12 mouse cellular contexts compared by ENCODE assay signal in genomic region chr2:167586976-167587375, GRCm38 (mm10). TPM values are rescaled to one million over a fixed set of nuclear protein-coding genes. Genes with fewer than 3 reads are reported as not detected.
DNase-seq lines count a peak whose midpoint lies in the region; ATAC-seq and TF ChIP-seq lines count a peak whose summit lies in the region.
"Had no signal": no experiment of that assay in that cellular context is flagged by ENCODE, and none has a peak within 500 bp of the region (broad histone marks: within the 10 kb centered on the region; RNA-seq: fewer than 3 reads in every experiment).

No protein-coding gene starts in this region.

- peak overlapping the region; percentile 66; the same call in 1 of the 2 replicates for H3K27ac ChIP-seq in heart, embryonic 13.5 days (replicated peaks)
- no peak overlapping the region for H3K27ac ChIP-seq in ES-Bruce4 (ENCODE audit: insufficient read depth, low read length)
- peak overlapping the region; percentile 87 for H3K27ac ChIP-seq in limb, embryonic 10.5 days
- no peak overlapping the region for H3K27ac ChIP-seq in midbrain, embryonic 14.5 days (replicated peaks; ENCODE audit: low read depth, low read length)
- H3K27ac ChIP-seq: macrophage had no signal

- no peak for TF ChIP-seq POLR2A in ES-Bruce4 (IDR thresholded peaks at IDR 0.05; ENCODE audit: insufficient read depth, low read length)

- 0 out of 2 replicates have a peak, but pooled peaks have one; percentile 25 for TF ChIP-seq EP300 in ES-Bruce4 (IDR thresholded peaks at IDR 0.05; ENCODE audit: insufficient read depth, low read depth, low read length)

- no peak for DNase-seq in heart, postnatal 4 days
- DNase-seq in limb, embryonic 10.5 days (ENCODE audit: low spot score): peak; percentile 55
- DNase-seq in lung, postnatal 25 days (ENCODE audit: low spot score): peak; percentile 57
- no peak for DNase-seq in midbrain, embryonic 14.5 days
- no peak for DNase-seq in thymus, postnatal 36 days
- no peak for DNase-seq in c-Kit-positive CD71-positive TER-119-positive erythroid progenitor cells, embryonic 14.5 days (ENCODE audit: low spot score)
- DNase-seq: thymus, postnatal 25 days had no signal

- H3K9me3 ChIP-seq in heart, embryonic 13.5 days: no peaks in the 10 kb centered on the region
- H3K9me3 ChIP-seq in ES-Bruce4 (replicated peaks; ENCODE audit: control insufficient read depth, insufficient read depth, low read length, poor library complexity, severe bottlenecking): no peaks in the 10 kb centered on the region
- H3K9me3 ChIP-seq in limb, embryonic 10.5 days (replicated peaks): no peaks in the 10 kb centered on the region
- H3K9me3 ChIP-seq in midbrain, embryonic 14.5 days (ENCODE audit: control insufficient read depth, low read length): no peaks in the 10 kb centered on the region
- H3K9me3 ChIP-seq: G1E; hindbrain, embryonic 12.5 days had no signal

- no peak overlapping the region for H3K9ac ChIP-seq in heart, embryonic 13.5 days
- no peak overlapping the region for H3K9ac ChIP-seq in ES-Bruce4 (ENCODE audit: low read depth, poor library complexity, severe bottlenecking)
- no peak overlapping the region for H3K9ac ChIP-seq in midbrain, embryonic 14.5 days (replicated peaks; ENCODE audit: low read length)
- H3K9ac ChIP-seq: hindbrain, embryonic 12.5 days had no signal

- ATAC-seq in heart, embryonic 13.5 days (ENCODE audit: extremely low read depth, insufficient number of reproducible peaks, low FRiP score, low TSS enrichment): no peak
- no peak for ATAC-seq in midbrain, embryonic 14.5 days (ENCODE audit: low FRiP score, low TSS enrichment)

- H3K36me3 ChIP-seq in heart, embryonic 13.5 days: no peaks in the 10 kb centered on the region
- H3K36me3 ChIP-seq in ES-Bruce4 (ENCODE audit: control insufficient read depth, insufficient read depth, low read length, poor library complexity, severe bottlenecking): no peaks in the 10 kb centered on the region
- H3K36me3 ChIP-seq in limb, embryonic 10.5 days: no peaks in the 10 kb centered on the region
- no peaks in the 10 kb centered on the region for H3K36me3 ChIP-seq in midbrain, embryonic 14.5 days (ENCODE audit: control insufficient read depth, insufficient read depth, low read length)
- H3K36me3 ChIP-seq: G1E; hindbrain, embryonic 12.5 days had no signal

- no peaks in the 10 kb centered on the region for H3K27me3 ChIP-seq in heart, embryonic 13.5 days (replicated peaks)
- no peaks in the 10 kb centered on the region for H3K27me3 ChIP-seq in ES-Bruce4 (ENCODE audit: control insufficient read depth, insufficient read depth, low read length, poor library complexity, severe bottlenecking)
- no peaks in the 10 kb centered on the region for H3K27me3 ChIP-seq in limb, embryonic 10.5 days (ENCODE audit: low read depth, poor library complexity, severe bottlenecking)
- no peaks in the 10 kb centered on the region for H3K27me3 ChIP-seq in midbrain, embryonic 14.5 days (ENCODE audit: control insufficient read depth, insufficient read depth, low read length)

- no peak overlapping the region for H3K4me3 ChIP-seq in heart, embryonic 13.5 days
- no peak overlapping the region for H3K4me3 ChIP-seq in ES-Bruce4 (ENCODE audit: low read depth, low read length)
- peak overlapping the region; percentile 13; the same call in 1 of the 2 replicates for H3K4me3 ChIP-seq in limb, embryonic 10.5 days
- no peak overlapping the region for H3K4me3 ChIP-seq in midbrain, embryonic 14.5 days (replicated peaks; ENCODE audit: low read depth, low read length)
- H3K4me3 ChIP-seq: hindbrain, embryonic 12.5 days had no signal

- no peak for TF ChIP-seq CTCF in ES-Bruce4 (IDR thresholded peaks at IDR 0.05; ENCODE audit: low read depth, low read length)

- WGBS in heart, embryonic 13.5 days: 36% methylated on average over 9 of the region's 9 CpGs
- 10% methylated on average over 9 of the region's 9 CpGs for WGBS in limb, embryonic 10.5 days
- 38% methylated on average over 9 of the region's 9 CpGs for WGBS in midbrain, embryonic 14.5 days

- no peak overlapping the region for H3K4me2 ChIP-seq in heart, embryonic 13.5 days
- H3K4me2 ChIP-seq in midbrain, embryonic 14.5 days (ENCODE audit: low read length): no peak overlapping the region
- H3K4me2 ChIP-seq: hindbrain, embryonic 12.5 days had no signal

- peaks cover 62% of the 10 kb centered on the region for H3K4me1 ChIP-seq in heart, embryonic 13.5 days
- peaks cover 9% of the 10 kb centered on the region for H3K4me1 ChIP-seq in ES-Bruce4 (ENCODE audit: control insufficient read depth, insufficient read depth, low read length)
- H3K4me1 ChIP-seq in limb, embryonic 10.5 days: peaks cover 83% of the 10 kb centered on the region
- H3K4me1 ChIP-seq in midbrain, embryonic 14.5 days (ENCODE audit: control insufficient read depth, insufficient read depth, low read length): no peaks in the 10 kb centered on the region

RNA-seq across cellular contexts. Expression of gene Ube2v1, which starts 44.9 kb away (rescaled TPM):
- 216 and 229 TPM in 2 replicates for polyA plus RNA-seq in heart, embryonic 13.5 days (2015; fragmentation: Nextera tagmentation; extraction: Ambion mirVana)
- total RNA-seq in heart, postnatal 4 days (2021): 100 to 1,000 TPM; 131 to 137 TPM
- 189 and 193 TPM in 2 replicates for polyA plus RNA-seq in ES-Bruce4 (2011; ENCODE audit: insufficient read depth, insufficient read length, low read depth, missing spikeins)
- polyA plus RNA-seq in limb, embryonic 10.5 days (2016; fragmentation: Nextera tagmentation; extraction: Ambion mirVana): 375 and 404 TPM in 2 replicates
- polyA plus RNA-seq in midbrain, embryonic 14.5 days (2014; fragmentation: Nextera tagmentation; extraction: Ambion mirVana): 286 and 299 TPM in 2 replicates

RNA-seq across cellular contexts. Expression of gene Snai1, which starts 49.0 kb away (rescaled TPM):
- 17.3 and 17.6 TPM in 2 replicates for polyA plus RNA-seq in heart, embryonic 13.5 days (2015; fragmentation: Nextera tagmentation; extraction: Ambion mirVana)
- 1 to 10 TPM; 4.3 to 5.0 TPM for total RNA-seq in heart, postnatal 4 days (2021)
- polyA plus RNA-seq in ES-Bruce4 (2011; ENCODE audit: insufficient read depth, insufficient read length, low read depth, missing spikeins): 5.9 and 6.7 TPM in 2 replicates
- 94.9 and 118 TPM in 2 replicates for polyA plus RNA-seq in limb, embryonic 10.5 days (2016; fragmentation: Nextera tagmentation; extraction: Ambion mirVana)
- 0.53 and 4.4 TPM in 2 replicates for polyA plus RNA-seq in midbrain, embryonic 14.5 days (2014; fragmentation: Nextera tagmentation; extraction: Ambion mirVana)
- total RNA-seq: G1E had no signal
- polyA plus RNA-seq: G1E, macrophage had no signal

Comparison
In these comparisons a context has a peak if more than half of its experiments do, and no peak if none do; other contexts are left out.
1. H3K27ac ChIP-seq: peak in heart, embryonic 13.5 days (single experiment) and limb, embryonic 10.5 days (single experiment); none in ES-Bruce4 (single experiment) and midbrain, embryonic 14.5 days (single experiment).
2. DNase-seq: peak in limb, embryonic 10.5 days (single experiment) and lung, postnatal 25 days (single experiment); none in heart, postnatal 4 days (single experiment), midbrain, embryonic 14.5 days (single experiment), thymus, postnatal 36 days (0 of 2) and c-Kit-positive CD71-positive TER-119-positive erythroid progenitor cells, embryonic 14.5 days (single experiment).